Mouse (Mus musculus): ENCODE results near the gene Crb3.
A peak's percentile ranks its signal among the peaks of the same experiment; 100 is the strongest.
"Not testable (repeated sequence)": the region's sequence is repeated elsewhere in the genome, so short reads cannot be mapped to it uniquely, and the experiment has no call there.

Crb3 gene

DNA sequence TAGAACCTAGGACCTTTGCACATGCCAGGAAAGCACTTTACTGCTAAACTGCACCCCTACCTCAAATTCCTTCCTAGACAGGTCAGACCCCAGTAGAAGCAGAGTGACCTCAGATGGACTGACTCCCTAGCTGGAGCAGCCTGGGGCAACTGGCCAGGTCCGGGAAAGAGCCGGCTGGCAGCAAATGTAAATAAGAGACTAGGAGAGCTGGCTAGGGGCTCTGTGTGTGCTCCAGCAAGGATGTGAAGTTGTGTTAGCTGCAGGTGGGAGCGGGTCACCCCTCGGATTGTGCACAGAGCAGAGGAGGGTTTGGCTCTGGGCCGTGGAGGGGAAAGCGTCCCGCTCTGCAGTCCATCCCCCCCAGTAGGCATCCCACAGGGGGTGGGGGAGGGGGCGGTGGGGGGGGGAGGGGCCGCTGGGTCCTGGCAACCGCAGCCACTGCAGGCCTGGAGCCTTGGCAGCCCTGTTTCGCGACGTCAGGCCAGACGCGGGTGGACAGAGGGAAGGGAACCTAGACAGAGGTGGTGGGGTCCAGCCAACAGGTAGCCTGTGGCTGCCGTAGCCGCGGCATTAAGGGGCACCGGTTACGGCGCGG lies at the start of gene Crb3:
Crb3 (plus strand) TSS at position 215 of the 595 bp plus-strand sequence.
- DNase-seq (ENCODE audit: low spot score in 2 of 2): peak in 1 of 2 experiments; percentile 23

GRCm38 (mm10) chr17:57010911-57011235 lies 48.0 kb upstream of the Crb3 start:
- DNase-seq (ENCODE audit: low spot score in 2 of 2): no peak

DNA sequence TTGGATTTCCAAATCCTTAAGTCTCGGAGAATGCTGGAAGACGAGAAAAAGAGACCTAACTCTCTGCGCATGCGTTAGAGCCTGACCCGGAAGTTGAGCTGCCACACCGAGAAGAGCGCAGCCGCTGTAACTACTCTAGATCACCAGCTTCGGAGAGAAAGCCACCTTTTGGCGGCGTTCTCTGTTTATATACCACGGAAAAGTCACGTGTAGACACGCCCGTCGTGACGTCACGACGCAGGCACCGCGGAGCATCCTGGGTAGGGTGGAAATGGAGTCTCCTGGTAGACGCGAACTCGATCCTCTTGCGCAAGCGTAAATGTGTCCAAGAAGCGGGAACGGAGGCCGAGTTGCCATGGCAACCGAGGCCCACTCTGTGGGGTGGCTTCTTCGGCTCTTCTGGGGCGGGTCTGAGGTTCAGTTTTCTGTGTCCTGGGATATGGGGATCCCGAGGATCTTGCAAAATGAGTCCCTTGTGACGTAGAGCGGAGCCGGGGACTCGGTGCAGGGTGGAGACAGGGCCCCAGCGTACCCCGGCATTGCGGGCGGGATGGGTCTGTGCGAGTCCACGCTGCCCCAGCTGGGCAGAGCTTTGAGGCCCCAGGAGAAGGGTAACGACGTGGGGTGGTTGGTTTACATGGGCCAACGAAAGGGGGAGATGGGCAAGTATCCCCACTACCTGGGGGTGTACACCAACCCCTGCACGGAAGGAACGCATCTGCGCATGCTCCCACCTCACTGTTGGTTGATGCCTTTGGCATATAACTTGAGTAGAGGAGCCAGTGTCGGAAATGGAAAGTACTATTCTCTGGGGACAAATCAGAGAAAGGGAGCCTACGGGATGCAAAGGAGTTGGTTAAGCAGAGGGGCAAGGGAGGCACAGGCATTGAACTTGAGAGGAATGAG lies 47.4 kb upstream of the Crb3 start, which contains the start of the genes Gtf2f1 and Gm17949:
Gtf2f1 (minus strand) TSS at position 53 of the 906 bp plus-strand sequence.
Gm17949 (plus strand) TSS at position 234 of the 906 bp plus-strand sequence.
- peak; percentile 95 to 96 for DNase-seq (ENCODE audit: low spot score in 2 of 2)

- no peak for DNase-seq (ENCODE audit: low spot score in 2 of 2)
Observed at GRCm38 (mm10) chr17:57012245-57012795, 46.6 kb upstream of the Crb3 start.

DNA sequence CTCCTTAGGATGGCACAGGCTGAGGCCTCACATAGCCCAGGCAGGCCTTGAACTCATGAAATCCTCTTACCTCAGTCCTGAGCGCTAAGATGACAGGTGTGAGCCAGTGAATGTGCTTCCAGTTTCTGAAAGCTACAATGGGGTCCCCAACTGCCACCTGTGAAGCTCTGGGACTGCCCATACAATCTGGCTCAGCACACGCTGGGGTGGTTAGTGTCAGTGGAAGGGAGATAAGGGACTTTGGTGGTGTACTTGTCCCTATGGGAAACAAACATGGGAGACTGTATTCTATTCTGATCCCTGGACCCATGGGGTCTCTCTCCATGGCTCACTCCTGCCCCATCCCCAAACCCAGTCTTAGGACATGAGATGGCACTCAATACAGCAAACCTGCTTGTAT lies 39.2 kb upstream of the Crb3 start:
- DNase-seq (ENCODE audit: low spot score in 2 of 2): no peak

DNA sequence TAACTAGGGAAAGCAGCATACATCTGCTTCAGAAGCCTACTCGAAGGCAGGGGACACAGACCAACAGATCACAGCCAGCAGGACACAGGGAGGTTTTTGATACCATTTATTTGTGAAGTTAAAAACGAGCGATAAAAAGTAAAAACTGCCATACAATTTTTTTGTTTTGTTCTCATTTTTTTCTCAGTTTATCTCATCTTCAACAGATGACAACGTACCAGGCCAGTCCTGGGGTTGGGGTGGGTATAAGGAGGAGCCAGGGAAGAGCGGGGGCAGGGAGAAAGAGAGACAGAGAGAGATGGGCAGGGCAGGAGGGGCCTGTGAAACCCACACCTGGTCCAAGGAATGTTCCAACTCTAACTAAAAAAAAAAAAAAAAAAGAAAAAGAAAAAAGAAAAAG lies 37.9 kb upstream of the Crb3 start:
- no peak for DNase-seq (ENCODE audit: low spot score in 2 of 2)

GRCm38 (mm10) chr17:57027471-57027870 lies 31.4 kb upstream of the Crb3 start:
- DNase-seq (ENCODE audit: low spot score in 2 of 2): no peak

DNA sequence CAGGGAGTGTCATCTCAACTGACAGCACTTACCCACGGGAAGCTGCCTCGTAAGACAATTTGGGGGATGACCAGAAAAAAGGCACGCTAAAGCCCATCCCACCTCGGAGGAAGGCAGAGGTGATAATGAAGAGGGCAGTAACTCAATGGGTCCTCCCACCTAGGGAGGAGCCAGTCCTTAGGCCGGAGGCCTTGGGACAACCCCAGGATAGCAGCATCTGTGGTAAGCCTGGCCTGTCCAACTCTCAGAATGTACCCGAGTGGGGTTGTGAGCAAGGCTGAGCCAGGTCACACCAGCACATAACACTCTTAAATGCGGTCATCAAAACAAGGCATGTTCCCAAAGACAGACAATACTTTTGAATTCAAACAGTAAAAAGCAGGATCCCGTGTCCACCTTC lies 29.2 kb upstream of the Crb3 start:
- no peak for DNase-seq (ENCODE audit: low spot score in 2 of 2)

DNA sequence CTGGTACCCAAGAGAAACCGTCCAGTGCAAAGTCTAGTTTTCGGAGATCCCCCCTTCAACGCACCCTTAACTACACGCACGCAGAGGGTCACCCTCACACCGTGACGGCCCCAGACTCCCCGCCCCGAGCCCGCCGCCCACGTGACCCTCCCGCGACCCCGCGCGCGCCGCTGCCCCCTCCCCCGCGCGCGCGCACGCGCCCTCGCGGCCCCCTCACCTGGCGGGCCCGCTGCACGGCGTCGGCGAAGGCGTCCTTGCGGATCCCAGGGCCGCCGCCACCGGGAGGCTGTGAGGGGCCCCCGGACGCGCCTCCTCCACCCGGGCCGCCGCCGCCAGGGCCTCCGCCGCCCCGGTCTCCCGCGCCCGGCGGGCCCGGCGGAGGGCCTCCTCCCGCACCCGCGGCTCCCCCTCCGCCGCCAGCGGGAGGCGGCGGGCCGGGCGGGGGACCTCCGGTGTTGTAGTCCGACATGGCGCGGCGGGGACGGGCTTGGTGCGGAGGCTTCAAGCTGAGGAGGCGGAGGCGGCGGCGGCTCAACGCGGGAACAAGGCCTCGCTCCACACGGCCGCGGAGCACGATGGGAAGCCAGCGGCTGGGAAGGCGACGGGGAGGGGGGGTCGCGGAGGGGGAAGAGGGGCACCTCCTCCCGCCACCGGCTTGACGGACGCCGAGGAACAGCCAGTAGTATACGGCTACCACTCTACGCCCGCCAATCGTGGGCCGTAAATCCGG lies 27.8 kb upstream of the Crb3 start, which contains the start of gene Khsrp:
Khsrp (minus strand) TSS at position 592 of the 730 bp plus-strand sequence.
- peak in 1 of 2 experiments; percentile 28 for DNase-seq (ENCODE audit: low spot score in 2 of 2)

- peak; percentile 100 for DNase-seq (ENCODE audit: low spot score in 2 of 2)
Observed at GRCm38 (mm10) chr17:57031661-57032420, 27.1 kb upstream of the Crb3 start.

- DNase-seq (ENCODE audit: low spot score in 2 of 2): no peak
Observed at GRCm38 (mm10) chr17:57032854-57033253, 26.1 kb upstream of the Crb3 start.

DNA sequence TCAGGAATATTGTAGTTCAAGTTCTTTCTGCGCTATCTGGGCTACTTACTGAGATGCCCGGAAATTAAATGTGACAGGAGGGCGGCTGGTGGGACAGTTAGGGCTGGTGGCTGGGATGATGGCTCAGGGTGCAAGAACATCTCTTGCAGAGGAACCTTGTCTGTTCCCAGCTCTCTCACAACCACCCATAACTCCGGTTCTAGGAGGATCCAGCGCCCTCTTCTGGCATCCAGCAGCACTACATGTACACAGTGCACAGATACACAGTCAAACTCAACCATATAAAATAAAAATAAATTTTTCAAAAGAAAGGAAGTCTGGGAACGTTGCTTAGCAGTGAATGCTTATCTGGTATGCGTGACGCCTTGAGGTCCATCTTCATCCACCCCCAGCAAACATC lies 19.9 kb upstream of the Crb3 start:
- DNase-seq (ENCODE audit: low spot score in 2 of 2): no peak

DNA sequence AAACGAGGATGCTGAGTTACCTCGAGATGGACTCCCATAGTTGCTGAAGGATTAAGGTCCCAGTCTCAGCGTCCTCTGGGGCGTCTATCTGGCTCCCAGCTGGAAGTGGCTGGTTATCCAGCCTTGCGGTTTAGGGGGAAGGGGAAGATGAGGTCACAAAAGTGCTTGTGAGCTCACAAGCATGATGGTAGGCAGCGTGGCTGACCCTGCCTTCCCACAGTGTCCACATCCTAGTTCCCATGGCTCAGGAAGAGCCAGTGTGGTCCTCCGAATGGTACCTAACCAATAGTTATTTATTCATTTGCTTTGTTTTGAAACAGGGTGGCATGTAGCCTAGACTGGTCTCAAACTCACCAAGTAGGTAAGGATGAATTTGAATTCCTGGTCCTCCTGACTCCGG lies 17.4 kb upstream of the Crb3 start, which contains the start of gene Slc25a41:
Slc25a41 (minus strand) TSS at position 101 of the 400 bp plus-strand sequence.
- DNase-seq (ENCODE audit: low spot score in 2 of 2): no peak

GRCm38 (mm10) chr17:57047406-57047805 lies 11.5 kb upstream of the Crb3 start:
- DNase-seq (ENCODE audit: low spot score in 2 of 2): no peak

- no peak for DNase-seq (ENCODE audit: low spot score in 2 of 2)
Observed at GRCm38 (mm10) chr17:57048816-57049215, 10.1 kb upstream of the Crb3 start.

- not testable (repeated sequence) for DNase-seq (ENCODE audit: low spot score in 2 of 2)
Observed at GRCm38 (mm10) chr17:57051679-57052078, 7.2 kb upstream of the Crb3 start.

DNA sequence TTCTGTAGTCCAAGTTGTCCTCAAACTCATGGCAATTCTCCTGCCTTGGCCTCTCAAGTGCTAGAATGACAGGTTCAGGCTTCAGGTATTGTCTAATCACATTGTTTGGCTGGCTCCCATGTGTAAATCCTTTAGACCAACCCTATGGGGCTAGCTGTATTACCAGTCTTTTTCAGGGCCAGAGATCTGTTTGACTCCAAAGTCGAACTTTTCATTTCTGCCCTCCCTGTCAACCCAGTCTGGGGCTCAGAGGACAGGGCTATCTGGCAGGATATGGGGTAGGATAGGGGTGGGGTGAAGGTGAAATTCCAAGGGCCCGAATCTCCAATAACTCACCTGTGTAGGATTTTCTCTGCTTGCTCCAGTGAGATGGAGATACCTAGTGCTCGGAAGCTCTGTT lies 2.7 kb upstream of the Crb3 start:
- DNase-seq (ENCODE audit: low spot score in 2 of 2): no peak

DNA sequence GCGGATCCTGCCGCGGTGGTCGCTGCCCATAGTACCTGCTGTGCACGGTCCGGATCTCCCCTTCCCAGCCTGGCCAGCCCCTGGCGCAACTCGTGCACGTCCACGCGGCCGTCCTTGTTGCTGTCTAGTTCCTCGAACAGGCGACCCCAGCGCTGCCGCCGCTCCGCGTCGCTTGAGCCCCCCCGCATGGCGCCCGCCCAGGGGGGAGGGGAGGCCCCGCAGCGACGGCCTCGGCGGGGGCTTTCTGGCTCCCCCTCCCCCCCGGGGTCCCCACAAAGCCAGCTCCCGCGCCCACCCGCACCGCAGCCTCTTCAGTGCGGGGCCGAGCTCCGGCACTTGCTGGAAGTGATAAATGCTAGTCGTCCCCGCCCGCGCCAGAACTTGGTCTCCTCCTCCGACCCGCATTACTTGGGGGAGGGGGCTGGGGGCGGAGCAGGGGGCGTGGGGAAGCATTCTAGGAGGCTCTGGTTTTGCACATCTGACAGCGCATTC lies 627 bp downstream of the Crb3 start, which contains the start of gene Slc25a23:
Slc25a23 (minus strand) TSS at position 378 of the 492 bp plus-strand sequence.
- peak; percentile 74 to 76 for DNase-seq (ENCODE audit: low spot score in 2 of 2)

DNA sequence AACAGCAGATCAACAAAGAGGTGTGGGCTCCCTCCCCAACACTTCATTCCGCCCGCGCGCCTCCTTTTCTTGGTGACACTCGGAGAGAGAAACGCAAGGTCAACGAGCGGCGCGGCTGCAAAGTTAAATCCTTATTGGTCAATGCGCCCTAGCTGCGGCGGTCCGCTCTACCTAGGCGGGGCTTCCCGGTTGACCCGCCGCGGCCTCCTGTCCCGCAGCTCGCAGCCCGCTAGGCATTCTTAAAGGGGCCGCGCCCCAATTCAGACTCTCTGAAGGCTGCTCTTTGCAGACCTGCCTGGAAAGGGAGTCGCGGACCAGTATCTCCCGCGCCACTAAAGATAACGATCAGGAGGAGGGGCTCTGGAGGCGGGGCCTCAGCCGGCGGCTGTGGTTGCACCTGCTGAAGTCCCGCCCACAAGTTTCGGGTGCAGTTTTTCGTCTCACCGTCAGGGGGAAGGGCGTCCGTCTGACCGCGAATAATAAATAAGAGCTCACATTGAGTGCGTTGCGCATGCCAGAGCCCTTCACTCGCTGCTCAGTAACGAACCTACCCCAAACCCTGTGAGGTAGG lies 1.4 kb downstream of the Crb3 start:
- DNase-seq (ENCODE audit: low spot score in 2 of 2): peak; percentile 96 to 98

GRCm38 (mm10) chr17:57061069-57061468 lies 2.2 kb downstream of the Crb3 start:
- no peak for DNase-seq (ENCODE audit: low spot score in 2 of 2)

Data from right cerebral cortex, adult 2 months (tissue).